Mouse (Mus musculus) E14TG2a.4 (cell line): ENCODE data around the gene Vangl2.

Source experiments
- H3K27me3 ChIP-seq: 2 replicates; pipeline ENCODE4 v1.6.1; 2014; ENCODE audit warnings: low read length, control low read depth; ENCODE audit not compliant: insufficient read depth
- H3K36me3 ChIP-seq: 2 replicates; pipeline ENCODE4 v1.6.1; 2014; ENCODE audit warnings: low read length, control low read depth; ENCODE audit not compliant: insufficient read depth
- H3K4me1 ChIP-seq: replicated peaks from 2 replicates; pipeline ENCODE4 v1.6.1; 2014; ENCODE audit warnings: low read depth, low read length, control low read depth
- H3K4me3 ChIP-seq: replicated peaks from 2 replicates; pipeline ENCODE4 v1.5.1; 2014; ENCODE audit warnings: mild to moderate bottlenecking, low read length
- H3K9me3 ChIP-seq: 2 replicates; pipeline ENCODE4 v1.6.1; 2014; ENCODE audit warnings: low read length, control low read depth
- CTCF ChIP-seq: conservative IDR thresholded peaks from 2 replicates; pipeline ENCODE4 v1.5.1; 2014; ENCODE audit warnings: low read length
- NANOG ChIP-seq: IDR thresholded peaks from 2 replicates; pipeline ENCODE4 v1.6.1; 2014; ENCODE audit warnings: borderline replicate concordance, low read length, mixed read lengths
- POU5F1 ChIP-seq: IDR thresholded peaks from 2 replicates; pipeline ENCODE4 v1.6.1; 2014; ENCODE audit warnings: low read length, borderline replicate concordance

Vangl2 gene

DNA sequence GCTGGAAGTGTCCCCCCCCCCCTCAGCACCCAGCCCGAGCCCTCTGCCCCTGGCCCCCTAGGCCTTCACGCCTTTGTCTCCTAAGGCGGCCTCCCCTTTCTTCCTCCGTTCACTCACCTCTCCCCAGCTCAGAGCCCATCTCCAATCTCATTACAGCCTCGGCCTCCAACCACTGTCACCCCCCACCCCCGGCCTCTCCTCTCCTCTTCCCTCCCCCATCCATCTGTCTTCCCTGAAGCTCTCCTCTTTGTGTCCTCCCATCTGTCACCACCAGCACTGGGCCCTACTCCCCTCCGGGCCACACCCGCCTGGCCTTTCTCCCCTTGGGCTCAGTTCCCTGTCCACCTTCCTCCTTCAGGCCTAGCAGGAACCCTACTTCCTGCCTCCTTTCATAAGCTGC is 33.0 kb upstream of the Vangl2 start:
- Histone ChIP-seq H3K4me3 (0 out of 2 replicates have a peak overlapping the region, but pooled peaks have one; percentile 2), H3K27me3 (peaks cover 17% of the 10 kb centered on the region), H3K36me3 (peaks cover 20% of the 10 kb centered on the region), H3K9me3 (no peaks in the 10 kb centered on the region), H3K4me1 (peaks cover 59% of the 10 kb centered on the region)
- TF ChIP-seq NANOG (no peak), POU5F1 (no peak), CTCF (no peak)

DNA sequence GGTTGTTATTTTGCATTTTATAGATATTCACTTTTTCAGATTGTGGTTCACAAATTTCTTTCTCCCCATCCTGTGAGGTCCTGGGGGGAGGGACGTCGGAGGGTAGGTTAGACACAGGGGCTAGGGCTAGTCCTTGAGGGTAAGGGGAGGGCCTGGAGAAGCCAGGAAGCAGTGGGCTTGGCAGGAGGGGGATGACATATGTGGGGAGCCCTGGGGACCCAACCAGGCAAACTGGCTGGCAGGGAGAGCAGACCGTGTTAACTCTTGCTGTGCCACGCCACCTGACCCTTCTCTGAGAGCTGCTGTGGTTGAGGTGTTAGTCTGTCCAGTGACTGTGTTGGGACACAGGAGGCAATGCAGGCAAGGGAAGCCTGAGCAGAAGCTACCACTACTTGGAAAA is 32.4 kb upstream of the Vangl2 start:
- Histone ChIP-seq H3K27me3 (peaks cover 21% of the 10 kb centered on the region), H3K9me3 (no peaks in the 10 kb centered on the region), H3K4me1 (peaks cover 53% of the 10 kb centered on the region), H3K36me3 (peaks cover 14% of the 10 kb centered on the region), H3K4me3 (no peak overlapping the region)
- no peak for TF ChIP-seq POU5F1
- no peak for TF ChIP-seq CTCF
- TF ChIP-seq NANOG: no peak

DNA sequence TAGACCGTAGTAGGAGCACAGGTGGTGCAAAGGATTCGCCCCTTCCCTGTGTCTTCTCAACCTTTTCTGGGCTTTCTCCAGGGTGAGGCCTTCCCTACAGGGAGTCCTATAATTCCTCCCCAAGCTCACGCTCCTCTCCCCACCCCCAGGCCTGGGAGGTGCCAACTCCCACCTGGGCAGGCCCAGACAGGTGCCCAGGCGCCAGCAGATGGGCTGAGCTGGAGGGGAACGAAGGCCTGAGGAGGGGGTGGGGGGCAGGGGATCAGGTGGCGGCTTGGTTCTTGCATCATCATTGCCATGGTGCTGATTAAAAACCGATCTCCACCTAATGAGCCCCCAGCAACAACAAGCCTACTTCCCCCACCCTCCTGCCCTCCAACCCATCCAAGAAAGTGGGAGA is 30.6 kb upstream of the Vangl2 start:
- TF ChIP-seq NANOG (no peak), POU5F1 (no peak)
- Histone ChIP-seq H3K4me3 (no peak overlapping the region), H3K4me1 (peaks cover 47% of the 10 kb centered on the region), H3K27me3 (peaks cover 38% of the 10 kb centered on the region), H3K36me3 (no peaks in the 10 kb centered on the region), H3K9me3 (no peaks in the 10 kb centered on the region)

DNA sequence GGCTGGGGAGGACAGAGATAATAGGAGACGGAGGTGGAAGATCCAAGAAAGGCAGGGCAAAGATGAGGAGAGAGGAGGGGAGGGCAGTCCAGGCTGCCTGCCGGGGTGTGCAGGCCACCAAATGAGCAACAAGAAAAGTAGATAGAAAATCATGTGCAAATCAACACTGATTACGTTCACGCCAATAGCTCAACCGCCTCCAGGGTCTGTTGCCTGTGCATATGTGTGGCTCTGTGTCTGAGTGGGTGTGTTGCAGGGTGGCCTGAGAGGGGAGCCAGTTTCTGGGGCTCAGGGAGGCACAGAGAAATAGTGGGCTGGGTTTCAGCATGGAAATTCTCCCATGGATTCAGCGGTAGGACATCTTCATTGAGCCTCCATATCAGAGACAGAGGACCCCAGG is 30.1 kb upstream of the Vangl2 start:
- H3K4me1 ChIP-seq: peaks cover 48% of the 10 kb centered on the region
- H3K9me3 ChIP-seq: no peaks in the 10 kb centered on the region
- no peaks in the 10 kb centered on the region for H3K36me3 ChIP-seq
- no peak for TF ChIP-seq POU5F1
- no peak for TF ChIP-seq NANOG
- no peak for TF ChIP-seq CTCF
- peaks cover 44% of the 10 kb centered on the region for H3K27me3 ChIP-seq
- no peak overlapping the region for H3K4me3 ChIP-seq

DNA sequence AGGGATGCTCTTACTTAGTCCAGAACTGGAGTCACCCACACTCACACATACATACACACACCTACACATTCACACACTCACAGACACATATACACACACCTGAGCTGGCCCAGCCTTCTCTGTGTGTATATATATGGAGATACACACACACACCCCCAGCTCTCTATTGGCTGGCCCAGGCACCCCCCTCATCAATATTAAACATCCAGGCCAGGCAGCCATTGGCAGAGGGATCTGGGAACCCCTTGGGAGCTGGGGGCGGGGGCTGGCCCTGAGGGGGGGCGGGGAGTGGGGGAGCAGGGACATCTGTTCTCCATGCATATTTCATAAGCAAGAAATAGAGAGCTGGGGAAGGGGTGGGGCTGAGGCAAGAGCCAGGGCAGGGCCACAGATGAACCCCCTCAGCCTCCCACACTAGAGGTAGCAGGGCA is 29.3 kb upstream of the Vangl2 start, which contains the start of gene Nhlh1:
TSS of gene Nhlh1 (minus strand) at position 83 of the 431 bp plus-strand sequence.
- no peak within 1 kb of the TSS for H3K4me3 ChIP-seq
- H3K36me3 ChIP-seq: no peaks in the 10 kb centered on the region
- H3K27me3 ChIP-seq: peaks cover 49% of the 10 kb centered on the region
- H3K9me3 ChIP-seq: no peaks in the 10 kb centered on the region
- H3K4me1 ChIP-seq: peaks cover 51% of the 10 kb centered on the region
- TF ChIP-seq CTCF: no peak
- TF ChIP-seq NANOG: no peak
- no peak for TF ChIP-seq POU5F1

DNA sequence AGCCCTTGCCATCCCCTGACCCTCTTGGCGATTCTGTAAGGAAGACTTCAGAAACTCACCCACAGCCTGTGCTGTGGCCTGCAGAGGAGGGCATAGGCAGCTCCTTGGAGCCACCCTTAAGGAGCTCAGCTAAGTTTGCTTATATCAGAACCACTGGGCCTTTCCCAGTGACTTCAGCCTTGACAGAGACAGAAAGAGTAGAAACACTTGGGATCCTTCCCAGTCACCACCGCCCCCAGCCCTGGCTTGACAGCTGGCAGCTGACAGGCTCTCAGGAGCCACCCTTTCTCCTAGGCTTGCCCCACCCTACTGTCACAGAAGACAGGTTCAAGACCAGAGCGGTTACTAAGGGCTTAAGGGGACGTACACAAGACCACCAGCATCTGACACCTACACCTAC is 28.0 kb upstream of the Vangl2 start:
- H3K27me3 ChIP-seq: peaks cover 60% of the 10 kb centered on the region
- no peaks in the 10 kb centered on the region for H3K9me3 ChIP-seq
- TF ChIP-seq NANOG: no peak
- no peak for TF ChIP-seq CTCF
- no peak for TF ChIP-seq POU5F1
- H3K36me3 ChIP-seq: no peaks in the 10 kb centered on the region
- peaks cover 44% of the 10 kb centered on the region for H3K4me1 ChIP-seq
- no peak overlapping the region for H3K4me3 ChIP-seq

DNA sequence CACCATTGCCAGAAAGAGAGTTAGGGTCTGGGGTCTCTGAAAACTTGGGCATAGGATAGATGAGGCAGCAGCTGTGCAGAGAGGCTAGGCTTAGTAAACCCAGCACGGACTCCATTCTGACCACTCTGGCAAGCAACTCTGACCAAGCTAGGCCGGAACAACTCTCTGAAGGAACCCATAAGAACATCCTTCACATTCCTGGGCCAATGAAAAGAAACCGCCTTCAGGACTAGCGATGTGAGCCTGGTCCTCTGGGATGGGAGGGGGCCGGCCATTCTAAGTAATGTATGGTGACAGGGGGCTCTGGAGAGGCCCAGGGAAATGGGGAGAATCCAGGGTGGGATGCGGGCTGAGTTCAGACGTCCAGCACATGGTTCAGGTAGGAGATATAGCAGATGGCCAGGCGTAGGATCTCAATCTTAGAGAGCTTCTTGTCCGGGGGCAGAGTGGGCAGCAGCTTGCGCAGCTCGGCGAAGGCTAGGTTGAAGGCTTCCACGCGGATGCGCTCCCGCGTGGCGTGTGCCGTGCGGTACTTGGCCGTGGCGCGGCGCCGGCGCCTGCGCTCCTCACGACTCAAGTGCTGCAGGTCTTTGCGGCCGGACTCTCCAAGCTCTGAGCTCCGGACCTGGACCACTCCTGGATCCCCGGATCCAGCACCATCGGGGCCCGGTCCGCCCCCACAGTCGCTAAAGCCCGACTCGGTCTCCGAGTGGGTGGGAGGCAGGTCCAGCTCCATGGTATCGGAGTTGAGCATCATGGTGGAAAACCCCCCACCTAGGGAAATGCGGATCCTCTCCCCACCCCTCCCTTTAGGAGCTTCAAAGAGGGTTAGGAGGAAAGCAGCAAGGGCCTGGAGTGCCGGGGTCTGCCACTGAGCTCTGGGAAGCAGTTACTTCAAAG is 25.5 kb upstream of the Vangl2 start:
- Histone ChIP-seq H3K27me3 (peaks cover 62% of the 10 kb centered on the region), H3K4me1 (peaks cover 42% of the 10 kb centered on the region), H3K4me3 (peak overlapping the region; percentile 73), H3K9me3 (no peaks in the 10 kb centered on the region), H3K36me3 (no peaks in the 10 kb centered on the region)
- TF ChIP-seq NANOG: no peak
- no peak for TF ChIP-seq POU5F1
- no peak for TF ChIP-seq CTCF

DNA sequence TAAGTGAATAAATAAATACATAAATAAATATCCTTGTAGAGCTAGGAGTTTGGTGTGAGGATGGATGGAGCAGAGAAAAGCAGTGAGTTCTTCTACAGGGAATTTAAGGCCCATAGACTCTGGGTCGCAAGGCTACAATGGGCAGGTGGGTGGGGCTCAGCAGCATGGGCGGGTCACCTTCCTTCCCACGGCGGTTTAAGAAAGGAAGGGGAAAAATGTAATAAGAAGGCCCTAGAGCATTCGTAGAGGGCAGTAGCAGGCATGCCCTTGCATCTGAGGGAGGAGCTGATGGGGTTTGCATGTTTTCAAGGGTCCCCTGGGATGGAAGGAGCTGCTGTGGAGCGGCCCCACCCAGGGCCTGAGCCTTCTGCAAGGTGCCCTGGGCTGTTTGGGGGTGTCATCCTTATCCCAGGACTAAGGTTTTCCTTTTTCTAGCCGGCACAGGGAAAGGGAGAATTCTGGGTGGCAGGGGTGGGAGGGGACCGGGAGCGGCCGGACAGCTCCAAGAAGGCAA is 24.6 kb upstream of the Vangl2 start:
- Histone ChIP-seq H3K4me3 (peak overlapping the region; percentile 51), H3K36me3 (no peaks in the 10 kb centered on the region), H3K27me3 (peaks cover 62% of the 10 kb centered on the region), H3K4me1 (peaks cover 43% of the 10 kb centered on the region), H3K9me3 (no peaks in the 10 kb centered on the region)
- TF ChIP-seq NANOG: no peak
- no peak for TF ChIP-seq POU5F1
- no peak for TF ChIP-seq CTCF

DNA sequence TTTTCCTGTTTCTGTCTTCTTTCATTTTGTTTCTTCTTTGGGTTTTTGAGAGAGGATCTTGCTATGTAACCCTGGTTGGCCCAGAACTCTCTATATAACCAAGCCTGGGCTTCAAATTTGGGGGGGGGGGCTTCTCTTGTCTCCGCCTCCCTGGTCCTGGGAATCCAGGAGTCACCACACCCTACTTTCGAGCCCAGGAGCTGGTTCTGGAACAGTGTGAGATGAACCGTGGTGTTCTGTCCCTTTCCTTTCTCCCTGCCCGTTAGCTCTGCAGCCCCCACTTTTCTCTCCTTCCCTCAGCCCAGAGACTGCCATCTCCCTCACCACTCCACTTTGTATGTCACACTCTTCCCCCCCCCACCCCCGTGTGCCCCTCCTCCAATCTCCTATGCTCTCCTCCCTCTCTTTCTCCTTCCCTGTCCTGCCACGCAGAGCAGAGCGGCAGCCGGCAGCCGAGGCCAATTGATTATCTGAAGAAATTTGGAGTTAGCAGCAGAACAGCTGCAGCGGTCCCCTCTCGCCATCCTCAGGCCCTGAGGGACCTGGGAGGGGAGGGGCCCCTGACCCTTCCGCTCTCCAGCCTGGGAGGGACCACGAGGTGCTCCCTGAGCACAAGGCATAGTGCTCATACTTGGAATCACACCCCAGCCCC is 21.0 kb upstream of the Vangl2 start:
- H3K4me3 ChIP-seq: no peak overlapping the region
- H3K9me3 ChIP-seq: no peaks in the 10 kb centered on the region
- peaks cover 45% of the 10 kb centered on the region for H3K27me3 ChIP-seq
- no peak for TF ChIP-seq POU5F1
- no peak for TF ChIP-seq NANOG
- no peak for TF ChIP-seq CTCF
- H3K4me1 ChIP-seq: peaks cover 35% of the 10 kb centered on the region
- H3K36me3 ChIP-seq: no peaks in the 10 kb centered on the region
